Comparison of ENCODE assay signal across 27 mouse cellular contexts in genomic region chr3:86168841-86169425, GRCm38 (mm10). TPM values are rescaled to one million over a fixed set of nuclear protein-coding genes. Genes with fewer than 3 reads are reported as not detected.
DNase-seq lines count a peak whose midpoint lies in the region; ATAC-seq and TF ChIP-seq lines count a peak whose summit lies in the region.
"Had no signal": no experiment of that assay in that cellular context is flagged by ENCODE, and none has a peak within 500 bp of the region (broad histone marks: within the 10 kb centered on the region; RNA-seq: fewer than 3 reads in every experiment).

No protein-coding gene starts in this region.

- TF ChIP-seq EP300 in CH12.LX (IDR thresholded peaks at IDR 0.05; ENCODE audit: low read length) = no peak

- in situ Hi-C loops in CH12.LX (cut with MboI; ENCODE audit: low pct_ligation_motif_present, low pct_unique_long_range_greater_than_20kb, low sequenced_read_pairs) (no loop called here), Patski (cut with MboI; ENCODE audit: low pct_unique_long_range_greater_than_20kb) (no loop called here)

- no peak for TF ChIP-seq RAD21 in CH12.LX (IDR thresholded peaks at IDR 0.05; ENCODE audit: low read depth, low read length)

- CTCF ChIA-PET in Patski (lab: Charles Lee) = interaction anchor here (1.0 kb wide), 1 partner anchor 22 kb away, joined by 3 read pairs; no protein-coding TSS in a partner anchor

- POLR2A ChIA-PET in Patski (lab: Charles Lee) = interaction anchor here (1.1 kb wide), 1 partner anchor 10 kb away, joined by 3 read pairs; no protein-coding TSS in a partner anchor

- no peaks in the 10 kb centered on the region for H3K79me2 ChIP-seq in CH12.LX (replicated peaks; ENCODE audit: control insufficient read depth, extremely low read depth, insufficient read depth, poor library complexity, severe bottlenecking)

- H3K4me1 ChIP-seq in CH12.LX (ENCODE audit: control insufficient read depth in 1 of 2, insufficient read depth in 2 of 2) = peaks cover 0 to 13% of the 10 kb centered on the region in 2 experiments; a peak in 1 of 4 replicates
- H3K4me1 ChIP-seq in midbrain, embryonic 13.5 days (replicated peaks) = no peaks in the 10 kb centered on the region
- no peaks in the 10 kb centered on the region for H3K4me1 ChIP-seq in forebrain, embryonic 15.5 days
- H3K4me1 ChIP-seq: embryonic facial prominence, embryonic 10.5 days; embryonic facial prominence, embryonic 15.5 days; forebrain, embryonic 13.5 days; hindbrain, embryonic 12.5 days; intestine, embryonic 15.5 days; limb, embryonic 12.5 days; liver, embryonic 15.5 days; lung, embryonic 15.5 days; midbrain, embryonic 15.5 days; neural tube, embryonic 12.5 days had no signal

- TF ChIP-seq CTCF in CH12.LX (conservative IDR thresholded peaks at IDR 0.05 in 1 of 2, IDR thresholded peaks at IDR 0.05 in 1 of 2; ENCODE audit: low read depth in 2 of 2, low read length in 2 of 2) (no peak), Patski (IDR thresholded peaks at IDR 0.05) (no peak)

- DNase-seq in 3134 (ENCODE audit: extremely low read depth, insufficient read length, low spot score) (peak; percentile 23), CH12.LX (ENCODE audit: extremely low read depth) (peak; percentile 7), Patski (ENCODE audit: low read depth, low spot score) (peak; percentile 90)
- DNase-seq in spleen, postnatal 14 days (ENCODE audit: low spot score in 2 of 2) = no peak
- DNase-seq: adrenal gland, postnatal 10 days; cerebellum, adult 18-20 months; cerebellum, postnatal 10 days; kidney, adult 2 months; kidney, postnatal 10 days; right cerebral cortex, adult 18-20 months; thymus, postnatal 4 days had no signal

- no peaks in the 10 kb centered on the region for H3K27me3 ChIP-seq in CH12.LX (replicated peaks)
- no peaks in the 10 kb centered on the region for H3K27me3 ChIP-seq in Patski
- no peaks in the 10 kb centered on the region for H3K27me3 ChIP-seq in midbrain, embryonic 13.5 days
- no peaks in the 10 kb centered on the region for H3K27me3 ChIP-seq in forebrain, embryonic 15.5 days
- H3K27me3 ChIP-seq: embryonic facial prominence, embryonic 15.5 days; forebrain, embryonic 13.5 days; hindbrain, embryonic 12.5 days; intestine, embryonic 15.5 days; limb, embryonic 12.5 days; liver, embryonic 15.5 days; lung, embryonic 15.5 days; midbrain, embryonic 15.5 days; neural tube, embryonic 12.5 days had no signal

- peak; percentile 92 for ATAC-seq in Patski
- peak; percentile 81 for ATAC-seq in granulocyte monocyte progenitor cell, adult 5-6 weeks (replicated peaks; ENCODE audit: poor library complexity, severe bottlenecking)
- ATAC-seq in cerebellum, adult (ENCODE audit: insufficient number of reproducible peaks, low FRiP score, low TSS enrichment) = no peak
- no peak for ATAC-seq in midbrain, embryonic 13.5 days
- no peak for ATAC-seq in forebrain, embryonic 15.5 days (replicated peaks)
- ATAC-seq: forebrain, embryonic 13.5 days; hindbrain, postnatal 0 days; intestine, embryonic 15.5 days; midbrain, embryonic 15.5 days had no signal

- 78% methylated on average over 8 of the region's 8 CpGs for WGBS in midbrain, embryonic 13.5 days
- 77% methylated on average over 8 of the region's 8 CpGs for WGBS in forebrain, embryonic 15.5 days

- no peaks in the 10 kb centered on the region for H3K9me3 ChIP-seq in CH12.LX (replicated peaks; ENCODE audit: low read length)
- H3K9me3 ChIP-seq in midbrain, embryonic 13.5 days = no peaks in the 10 kb centered on the region
- H3K9me3 ChIP-seq in forebrain, embryonic 15.5 days = no peaks in the 10 kb centered on the region
- H3K9me3 ChIP-seq: embryonic facial prominence, embryonic 10.5 days; embryonic facial prominence, embryonic 15.5 days; forebrain, embryonic 13.5 days; G1E; hindbrain, embryonic 12.5 days; intestine, embryonic 15.5 days; limb, embryonic 12.5 days; liver, embryonic 15.5 days; lung, embryonic 15.5 days; midbrain, embryonic 15.5 days; neural tube, embryonic 12.5 days had no signal

- no peaks in the 10 kb centered on the region for H3K36me3 ChIP-seq in CH12.LX (replicated peaks in 1 of 2; ENCODE audit: control insufficient read depth in 1 of 2, insufficient read depth in 1 of 2, low read length in 1 of 2)
- H3K36me3 ChIP-seq in midbrain, embryonic 13.5 days = no peaks in the 10 kb centered on the region
- H3K36me3 ChIP-seq in forebrain, embryonic 15.5 days = no peaks in the 10 kb centered on the region
- H3K36me3 ChIP-seq: embryonic facial prominence, embryonic 10.5 days; embryonic facial prominence, embryonic 15.5 days; G1E; hindbrain, embryonic 12.5 days; intestine, embryonic 15.5 days; limb, embryonic 12.5 days; liver, embryonic 15.5 days; lung, embryonic 15.5 days; midbrain, embryonic 15.5 days; neural tube, embryonic 12.5 days had no signal

- H3K27ac ChIP-seq in CH12.LX (ENCODE audit: insufficient read depth, low read depth) = no peak overlapping the region
- H3K27ac ChIP-seq in midbrain, embryonic 13.5 days = no peak overlapping the region
- no peak overlapping the region for H3K27ac ChIP-seq in forebrain, embryonic 15.5 days (replicated peaks)
- H3K27ac ChIP-seq: embryonic facial prominence, embryonic 10.5 days; embryonic facial prominence, embryonic 15.5 days; forebrain, embryonic 13.5 days; hindbrain, embryonic 12.5 days; hindbrain, postnatal 0 days; intestine, embryonic 15.5 days; limb, embryonic 12.5 days; liver, embryonic 15.5 days; lung, embryonic 15.5 days; midbrain, embryonic 15.5 days; neural tube, embryonic 12.5 days had no signal

- dilution Hi-C loops in CH12.LX (cut with MboI; ENCODE audit: extremely low pct_ligation_motif_present, extremely low pct_unique_long_range_greater_than_20kb, low sequenced_read_pairs) = no loop called here

- no peak overlapping the region for H3K4me2 ChIP-seq in CH12.LX (ENCODE audit: insufficient read depth, low read depth, poor library complexity, severe bottlenecking)
- no peak overlapping the region for H3K4me2 ChIP-seq in midbrain, embryonic 13.5 days (replicated peaks)
- no peak overlapping the region for H3K4me2 ChIP-seq in forebrain, embryonic 15.5 days (replicated peaks)
- H3K4me2 ChIP-seq: embryonic facial prominence, embryonic 15.5 days; forebrain, embryonic 13.5 days; hindbrain, embryonic 12.5 days; intestine, embryonic 15.5 days; limb, embryonic 12.5 days; liver, embryonic 15.5 days; lung, embryonic 15.5 days; midbrain, embryonic 15.5 days; neural tube, embryonic 12.5 days had no signal

- H3K4me3 ChIP-seq in CH12.LX (replicated peaks in 1 of 3; ENCODE audit: low read depth in 2 of 3, low read length in 2 of 3, poor library complexity in 1 of 3) = no peak overlapping the region
- no peak overlapping the region for H3K4me3 ChIP-seq in midbrain, embryonic 13.5 days (replicated peaks)
- H3K4me3 ChIP-seq in forebrain, embryonic 15.5 days = no peak overlapping the region
- H3K4me3 ChIP-seq: embryonic facial prominence, embryonic 10.5 days; embryonic facial prominence, embryonic 15.5 days; forebrain, embryonic 13.5 days; hindbrain, embryonic 12.5 days; intestine, embryonic 15.5 days; limb, embryonic 12.5 days; liver, embryonic 15.5 days; lung, embryonic 15.5 days; midbrain, embryonic 15.5 days; neural tube, embryonic 12.5 days had no signal

- H3K9ac ChIP-seq in CH12.LX (ENCODE audit: insufficient read depth, low read depth) = no peak overlapping the region
- no peak overlapping the region for H3K9ac ChIP-seq in midbrain, embryonic 13.5 days (replicated peaks)
- H3K9ac ChIP-seq in forebrain, embryonic 15.5 days (replicated peaks) = no peak overlapping the region
- H3K9ac ChIP-seq: embryonic facial prominence, embryonic 15.5 days; forebrain, embryonic 13.5 days; hindbrain, embryonic 12.5 days; intestine, embryonic 15.5 days; limb, embryonic 12.5 days; liver, embryonic 15.5 days; lung, embryonic 15.5 days; midbrain, embryonic 15.5 days; neural tube, embryonic 12.5 days had no signal

- no peak for TF ChIP-seq POLR2A in CH12.LX (IDR thresholded peaks at IDR 0.05; ENCODE audit: low read depth, low read length)

TF ChIP-seq in CH12.LX, 34 proteins besides CTCF, POLR2A, EP300 and RAD21:
- no peak for TF ChIP-seq KAT2A (IDR thresholded peaks at IDR 0.05; ENCODE audit: insufficient replicate concordance, low read length)
- TF ChIP-seq IRF4 (IDR thresholded peaks at IDR 0.05; ENCODE audit: low read depth, low read length) = no peak
- no peak for TF ChIP-seq POLR2AphosphoS2 (IDR thresholded peaks at IDR 0.05; ENCODE audit: low read depth, low read length)
- TF ChIP-seq HCFC1 (IDR thresholded peaks at IDR 0.05; ENCODE audit: low read depth, low read length) = no peak
- no peak for TF ChIP-seq MAFK (IDR thresholded peaks at IDR 0.05; ENCODE audit: insufficient replicate concordance, low read length)
- TF ChIP-seq USF1 (IDR thresholded peaks at IDR 0.05; ENCODE audit: low read depth, low read length) = no peak
- no peak for TF ChIP-seq TBP (conservative IDR thresholded peaks at IDR 0.05; ENCODE audit: low read depth, low read length)
- TF ChIP-seq ZKSCAN1 (IDR thresholded peaks at IDR 0.05; ENCODE audit: borderline replicate concordance, low read depth, low read length) = no peak
- no peak for TF ChIP-seq SIN3A (IDR thresholded peaks at IDR 0.05; ENCODE audit: low read length)
- no peak for TF ChIP-seq ZMIZ1 (IDR thresholded peaks at IDR 0.05; ENCODE audit: low read depth, low read length)

RNA-seq across cellular contexts. Expression of gene Rps3a1, which starts 26.4 kb away (rescaled TPM):
- 3,430 and 3,559 TPM in 2 replicates for total RNA-seq in CH12.LX (2012; rRNA removed)
- 4,566 and 5,270 TPM in 2 replicates for total RNA-seq in CH12.LX (2014; rRNA removed)
- polyA plus RNA-seq in CH12.LX (2012; ENCODE audit: insufficient read length, low read depth) = 2,244 and 2,512 TPM in 2 replicates
- 1,398 TPM for polyA plus RNA-seq in Patski (2021)
- total RNA-seq in granulocyte monocyte progenitor cell, adult 5-6 weeks (2014; fragmentation: Nextera tagmentation) = 3,744 and 3,748 TPM in 2 replicates
- 6,425 and 6,963 TPM in 2 replicates for total RNA-seq in granulocyte monocyte progenitor cell, adult 5-6 weeks (2017)
- polyA plus RNA-seq in midbrain, embryonic 13.5 days (2015; fragmentation: Nextera tagmentation; extraction: Ambion mirVana) = 722 and 731 TPM in 2 replicates
- 707 and 713 TPM in 2 replicates for polyA plus RNA-seq in forebrain, embryonic 15.5 days (2015; fragmentation: Nextera tagmentation; extraction: Ambion mirVana)

RNA-seq across cellular contexts. Expression of gene Lrba, which starts 55.5 kb away (rescaled TPM):
- total RNA-seq in CH12.LX (2012; rRNA removed) (22.1 and 22.6 TPM in 2 replicates), CH12.LX (2014; rRNA removed) (11.3 and 12.3 TPM in 2 replicates)
- polyA plus RNA-seq in CH12.LX (2012; ENCODE audit: insufficient read length, low read depth) (10.8 and 13.8 TPM in 2 replicates), Patski (2021) (35.1 TPM)
- total RNA-seq in granulocyte monocyte progenitor cell, adult 5-6 weeks (2014; fragmentation: Nextera tagmentation) = 14.0 and 15.8 TPM in 2 replicates
- 19.3 and 21.8 TPM in 2 replicates for total RNA-seq in granulocyte monocyte progenitor cell, adult 5-6 weeks (2017)
- polyA plus RNA-seq in midbrain, embryonic 13.5 days (2015; fragmentation: Nextera tagmentation; extraction: Ambion mirVana) = 5.5 and 7.0 TPM in 2 replicates
- 2.2 and 2.3 TPM in 2 replicates for polyA plus RNA-seq in forebrain, embryonic 15.5 days (2015; fragmentation: Nextera tagmentation; extraction: Ambion mirVana)

Comparison
In these comparisons a context has a peak if more than half of its experiments do, and no peak if none do; other contexts are left out.
1. DNase-seq: peak in 3134 (single experiment), CH12.LX (single experiment) and Patski (single experiment); none in spleen, postnatal 14 days (0 of 2).
2. ATAC-seq: peak in Patski (single experiment) and granulocyte monocyte progenitor cell, adult 5-6 weeks (single experiment); none in cerebellum, adult (single experiment), midbrain, embryonic 13.5 days (single experiment) and forebrain, embryonic 15.5 days (single experiment).